Mouse (Mus musculus) ovary, postnatal 36 days (tissue): ENCODE measurements at regions not wholly inside any gene's neighbourhood (a gene's known extent, or its start where the extent isn't known, plus 50 kb on each side); places are given as distances from the start of the nearest gene placed in this dataset.

Experiments
- DNase-seq: peaks from one replicate; pipeline ENCODE4 v3.0.0; 2022; ENCODE audit warnings: low spot score, mixed read lengths

- no peak for DNase-seq
Observed at GRCm38 (mm10) chr15:67048621-67049020, 547.9 kb upstream of the Lrrc6 start.

- DNase-seq: no peak
Observed at GRCm38 (mm10) chr15:67048148-67048547, 547.4 kb upstream of the Lrrc6 start.

GRCm38 (mm10) chr15:67045920-67046804 is 545.5 kb upstream of the Lrrc6 start:
- DNase-seq: no peak

- no peak for DNase-seq
Observed at GRCm38 (mm10) chr15:67045329-67045728, 544.6 kb upstream of the Lrrc6 start.

GRCm38 (mm10) chr15:67044806-67045205 is 544.1 kb upstream of the Lrrc6 start:
- no peak for DNase-seq

- DNase-seq: no peak
Observed at GRCm38 (mm10) chr15:67042131-67042530, 541.4 kb upstream of the Lrrc6 start.

- no peak for DNase-seq
Observed at GRCm38 (mm10) chr15:67040229-67040628, 539.5 kb upstream of the Lrrc6 start.

- DNase-seq: peak; percentile 76
Observed at GRCm38 (mm10) chr15:67039421-67039907, 538.8 kb upstream of the Lrrc6 start.

GRCm38 (mm10) chr15:67037647-67038046 is 536.9 kb upstream of the Lrrc6 start:
- DNase-seq: no peak

- DNase-seq: no peak
Observed at GRCm38 (mm10) chr15:67036341-67036740, 535.6 kb upstream of the Lrrc6 start.

- no peak for DNase-seq
Observed at GRCm38 (mm10) chr15:67033936-67034335, 533.2 kb upstream of the Lrrc6 start.

- DNase-seq: no peak
Observed at GRCm38 (mm10) chr15:67031866-67032526, 531.3 kb upstream of the Lrrc6 start.

GRCm38 (mm10) chr15:67030975-67031374 is 530.3 kb upstream of the Lrrc6 start:
- DNase-seq: no peak

GRCm38 (mm10) chr15:67028161-67028560 is 527.5 kb upstream of the Lrrc6 start:
- DNase-seq: no peak

- no peak for DNase-seq
Observed at GRCm38 (mm10) chr15:67027751-67028150, 527.0 kb upstream of the Lrrc6 start.

- DNase-seq: no peak
Observed at GRCm38 (mm10) chr15:67025746-67026145, 525.0 kb upstream of the Lrrc6 start.

- no peak for DNase-seq
Observed at GRCm38 (mm10) chr15:67024386-67024785, 523.7 kb upstream of the Lrrc6 start.

GRCm38 (mm10) chr15:67023081-67023480 is 522.4 kb upstream of the Lrrc6 start:
- no peak for DNase-seq

GRCm38 (mm10) chr15:67021391-67021790 is 520.7 kb upstream of the Lrrc6 start:
- DNase-seq: no peak

- DNase-seq: no peak
Observed at GRCm38 (mm10) chr15:67019891-67020290, 519.2 kb upstream of the Lrrc6 start.

- DNase-seq: peak; percentile 30
Observed at GRCm38 (mm10) chr15:67019194-67019661, 518.5 kb upstream of the Lrrc6 start.
